Mouse (Mus musculus) thymus, adult 2 months (tissue): Measurements from ENCODE around the gene Msh4.

ENCODE experiments used
- CTCF ChIP-seq: fragments of 200-500 bp; IDR thresholded peaks from 2 replicates; pipeline ENCODE4 v1.5.1; 2012; ENCODE audit warnings: mild to moderate bottlenecking, control low read depth, low read length, moderate library complexity, borderline replicate concordance; ENCODE audit not compliant: control insufficient read depth, poor library complexity, insufficient read depth; ENCODE audit errors: extremely low read depth
- POLR2A ChIP-seq: fragments of 200-500 bp; IDR thresholded peaks from 2 replicates; pipeline ENCODE4 v1.6.1; 2012; ENCODE audit warnings: mild to moderate bottlenecking, low read length, control low read depth, moderate library complexity; ENCODE audit not compliant: control insufficient read depth, poor library complexity, insufficient read depth; ENCODE audit errors: extremely low read depth

- no peak for TF ChIP-seq CTCF
- TF ChIP-seq POLR2A: no peak
Observed at GRCm38 (mm10) chr3:153844030-153844429, 61.9 kb downstream of the Msh4 start, which contains the start of gene Asb17.
